In the genomic region with DNA sequence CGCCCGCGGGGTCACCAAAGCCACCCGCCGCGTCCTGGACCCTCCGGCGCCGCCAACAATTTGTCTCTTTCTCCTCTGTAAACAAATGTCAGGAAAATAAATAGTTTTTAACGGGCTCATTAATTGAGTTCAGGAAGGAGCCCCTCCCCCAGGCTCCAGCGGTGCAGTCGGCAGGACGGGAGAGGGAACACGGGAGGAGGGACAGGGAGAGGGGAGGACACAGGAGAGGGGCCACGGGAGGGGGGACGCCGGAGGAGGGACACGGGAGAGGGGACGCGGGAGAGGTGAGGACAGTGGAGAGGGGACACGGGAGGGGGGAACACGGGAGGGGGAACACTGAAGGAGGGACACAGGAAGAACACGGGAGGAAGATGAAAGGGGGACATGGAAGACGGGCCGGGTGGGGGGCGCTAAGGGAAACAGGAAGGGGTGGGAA, we compare ENCODE assay signal across 8 mouse cellular contexts. TPM values are rescaled to one million over a fixed set of nuclear protein-coding genes. Genes with fewer than 3 reads are reported as not detected.
DNase-seq lines count a peak whose midpoint lies in the region; ATAC-seq lines count a peak whose summit lies in the region.

No protein-coding gene starts in this region.

- H3K36me3 ChIP-seq in erythroblast, embryonic 14.5 days (ENCODE audit: control insufficient read depth) = no peaks in the 10 kb centered on the region
- peaks cover 12% of the 10 kb centered on the region for H3K36me3 ChIP-seq in forebrain, embryonic 12.5 days (replicated peaks)
- H3K36me3 ChIP-seq in midbrain, embryonic 13.5 days = peaks cover 15% of the 10 kb centered on the region

- DNase-seq in kidney, postnatal 4 days = peak; percentile 71 to 80
- DNase-seq in cerebellum, adult 11-12 months = no peak
- DNase-seq in ovary, postnatal 10 days (ENCODE audit: low spot score) = no peak

- peak overlapping the region; percentile 14 for H3K4me3 ChIP-seq in erythroblast, embryonic 14.5 days (replicated peaks)
- H3K4me3 ChIP-seq in forebrain, embryonic 12.5 days (replicated peaks) = peak overlapping the region; percentile 27
- peak overlapping the region; percentile 22 for H3K4me3 ChIP-seq in midbrain, embryonic 13.5 days (replicated peaks)

- peaks cover 72% of the 10 kb centered on the region for H3K27me3 ChIP-seq in erythroblast, embryonic 14.5 days (ENCODE audit: control insufficient read depth)
- peaks cover 17% of the 10 kb centered on the region; the same call in 1 of the 2 replicates for H3K27me3 ChIP-seq in forebrain, embryonic 12.5 days
- no peaks in the 10 kb centered on the region for H3K27me3 ChIP-seq in midbrain, embryonic 13.5 days

- WGBS in forebrain, embryonic 12.5 days = 3% methylated on average over 25 of the region's 26 CpGs
- 7% methylated on average over 26 of the region's 26 CpGs for WGBS in midbrain, embryonic 13.5 days

- peak overlapping the region; percentile 57 for H3K9ac ChIP-seq in forebrain, embryonic 12.5 days
- peak overlapping the region; percentile 61 for H3K9ac ChIP-seq in midbrain, embryonic 13.5 days (replicated peaks)

- peak overlapping the region; percentile 97 for H3K27ac ChIP-seq in forebrain, embryonic 12.5 days
- peak overlapping the region; percentile 94 for H3K27ac ChIP-seq in midbrain, embryonic 13.5 days

- no peak for ATAC-seq in erythroblast, adult 5-6 weeks (replicated peaks; ENCODE audit: low FRiP score, poor library complexity, severe bottlenecking)
- no peak for ATAC-seq in forebrain, embryonic 12.5 days (ENCODE audit: low FRiP score)
- ATAC-seq in midbrain, embryonic 13.5 days = no peak
- ATAC-seq in megakaryocyte-erythroid progenitor cell, adult 5-6 weeks (replicated peaks; ENCODE audit: low FRiP score, low TSS enrichment, poor library complexity, severe bottlenecking) = no peak

- H3K4me2 ChIP-seq in forebrain, embryonic 12.5 days = peak overlapping the region; percentile 53
- H3K4me2 ChIP-seq in midbrain, embryonic 13.5 days (replicated peaks) = peak overlapping the region; percentile 98

- H3K4me1 ChIP-seq in erythroblast, embryonic 14.5 days (ENCODE audit: control insufficient read depth) = peaks cover 23% of the 10 kb centered on the region
- H3K4me1 ChIP-seq in forebrain, embryonic 12.5 days = peaks cover 99% of the 10 kb centered on the region
- peaks cover 98% of the 10 kb centered on the region for H3K4me1 ChIP-seq in midbrain, embryonic 13.5 days (replicated peaks)

- peaks cover 18% of the 10 kb centered on the region; the same call in 1 of the 2 replicates for H3K9me3 ChIP-seq in erythroblast, embryonic 14.5 days (ENCODE audit: control insufficient read depth, low read length)
- H3K9me3 ChIP-seq in forebrain, embryonic 12.5 days = no peaks in the 10 kb centered on the region
- no peaks in the 10 kb centered on the region for H3K9me3 ChIP-seq in midbrain, embryonic 13.5 days

RNA-seq across cellular contexts. Expression of a gene that starts 6.3 kb away (rescaled TPM):
- 0.33 and 0.44 TPM in 2 replicates for polyA plus RNA-seq in erythroblast, embryonic 14.5 days (2012)
- 4.8 and 7.3 TPM in 2 replicates for total RNA-seq in erythroblast, adult 5-6 weeks (2015; ENCODE audit: low replicate concordance)
- total RNA-seq in erythroblast, adult 5-6 weeks (2017; ENCODE audit: low replicate concordance) = 2.0 and 8.1 TPM in 2 replicates
- 330 and 331 TPM in 2 replicates for polyA plus RNA-seq in forebrain, embryonic 12.5 days (2016; fragmentation: Nextera tagmentation; extraction: Ambion mirVana)
- polyA plus RNA-seq in midbrain, embryonic 13.5 days (2015; fragmentation: Nextera tagmentation; extraction: Ambion mirVana) = 278 and 317 TPM in 2 replicates
- 55.7 and 65.0 TPM in 2 replicates for total RNA-seq in megakaryocyte-erythroid progenitor cell, adult 5-6 weeks (2014; fragmentation: Nextera tagmentation)
- total RNA-seq in megakaryocyte-erythroid progenitor cell, adult 5-6 weeks (2017) = 36.6 and 48.3 TPM in 2 replicates

RNA-seq across cellular contexts. Expression of a gene that starts 42.2 kb away (rescaled TPM):
- not detected in 2 replicates for polyA plus RNA-seq in erythroblast, embryonic 14.5 days (2012)
- total RNA-seq in erythroblast, adult 5-6 weeks (2015; ENCODE audit: low replicate concordance) = not detected in 2 replicates
- not detected in 2 replicates for total RNA-seq in erythroblast, adult 5-6 weeks (2017; ENCODE audit: low replicate concordance)
- not detected in 2 replicates for polyA plus RNA-seq in forebrain, embryonic 12.5 days (2016; fragmentation: Nextera tagmentation; extraction: Ambion mirVana)
- 0.17 TPM in 1 of 2 replicates, not detected in the other for polyA plus RNA-seq in midbrain, embryonic 13.5 days (2015; fragmentation: Nextera tagmentation; extraction: Ambion mirVana)
- total RNA-seq in megakaryocyte-erythroid progenitor cell, adult 5-6 weeks (2014; fragmentation: Nextera tagmentation) = not detected in 2 replicates
- total RNA-seq in megakaryocyte-erythroid progenitor cell, adult 5-6 weeks (2017) = not detected in 2 replicates

Comparison
In these comparisons a context has a peak if more than half of its experiments do, and no peak if none do; other contexts are left out.
1. DNase-seq: peak in kidney, postnatal 4 days (2 of 2); none in cerebellum, adult 11-12 months (single experiment) and ovary, postnatal 10 days (single experiment).
2. RNA of a gene that starts 6.3 kb away (polyA plus RNA-seq): 330 to 331 TPM in forebrain, embryonic 12.5 days and 278 to 317 TPM in midbrain, embryonic 13.5 days; 0.33 to 0.44 TPM in erythroblast, embryonic 14.5 days; every median in the first group is over 100 times any median in the second.
3. Peak in every context shown above with its lines, with median percentiles within 50 percentile points of each other: H3K4me3 ChIP-seq.